Mouse (Mus musculus) gastrocnemius, postnatal 25 days (tissue): Measurements from ENCODE around the gene Slc36a2. TPM values are rescaled to one million over a fixed set of nuclear protein-coding genes. Genes with fewer than 3 reads are reported as not detected.

Experiments
- DNase-seq: peaks from one replicate; pipeline ENCODE4 v3.0.0; 2022
- total RNA-seq, 2 experiments: library from RNA; stranded (reverse); gene quantifications; 1 replicate in 1 of 2; 2 replicates in 1 of 2; pipeline ENCODE4 v1.2.3; 2021

The Slc36a2 gene
- total RNA-seq, 2 experiments from 2014 or later = 0.41 to 4.8 TPM

- DNase-seq = no peak
Measured at GRCm38 (mm10) chr11:55184246-55184645, 631 bp downstream of the Slc36a2 start.

DNA sequence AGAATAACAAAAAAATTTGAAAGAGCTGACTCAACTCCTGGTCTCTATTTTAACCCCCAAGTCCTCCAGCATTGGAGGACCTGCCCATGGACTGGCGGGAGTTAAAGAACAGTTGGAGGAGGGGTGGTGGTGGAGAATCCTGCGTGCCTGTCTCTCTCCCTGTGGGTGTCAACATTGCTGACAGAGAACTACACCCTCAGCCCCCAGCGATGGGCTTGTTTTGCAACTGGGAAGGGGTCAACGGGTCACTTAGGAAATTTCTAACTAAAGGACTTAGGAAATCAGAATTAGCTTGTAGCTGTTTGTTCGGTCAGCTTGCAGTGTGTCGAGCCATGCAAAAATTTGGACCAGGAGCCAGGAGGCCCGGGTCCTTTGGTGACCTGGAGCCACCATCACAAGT lies 1.8 kb downstream of the Slc36a2 start:
- no peak for DNase-seq

DNA sequence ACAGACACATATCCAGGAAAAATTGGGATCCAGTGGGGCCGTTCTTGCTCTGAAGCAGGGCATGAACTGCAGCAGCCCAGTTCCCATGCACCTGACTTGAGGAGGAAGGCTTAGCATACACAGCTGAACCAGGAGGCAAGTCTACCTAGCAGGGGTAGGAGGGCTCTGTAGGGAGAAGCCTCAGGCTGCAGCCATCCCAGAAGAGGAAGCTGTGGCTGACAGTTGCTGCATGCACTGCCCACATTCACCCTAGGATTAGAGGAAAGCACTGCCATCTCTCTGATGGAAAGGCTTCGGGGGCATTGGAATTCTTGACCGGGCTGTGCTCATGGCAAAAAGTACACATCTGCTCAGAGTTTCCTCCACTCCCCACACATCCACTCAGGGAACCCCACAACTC lies 5.0 kb downstream of the Slc36a2 start:
- DNase-seq = no peak

- no peak for DNase-seq
Measured at GRCm38 (mm10) chr11:55178830-55179229, 6.0 kb downstream of the Slc36a2 start.

DNA sequence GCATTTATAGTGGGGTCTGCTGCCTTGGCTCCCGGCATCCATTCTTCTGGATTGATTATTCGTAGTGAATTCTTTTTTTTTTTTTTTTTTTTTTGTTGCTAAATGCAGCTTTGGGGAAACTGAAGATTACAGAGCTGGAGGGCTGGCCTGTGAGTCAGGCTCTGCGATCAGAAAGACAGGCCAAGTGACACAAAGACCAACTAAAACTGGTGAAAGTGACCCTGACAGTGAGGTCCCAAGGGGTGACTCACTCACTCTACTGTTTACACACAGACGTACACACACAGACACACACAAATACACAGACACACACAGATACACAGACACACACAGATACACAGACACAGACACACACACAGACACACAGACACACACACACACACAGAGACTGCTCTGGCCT lies 14.4 kb downstream of the Slc36a2 start:
- no peak for DNase-seq

GRCm38 (mm10) chr11:55168914-55169313 lies 16.0 kb downstream of the Slc36a2 start:
- no peak for DNase-seq

- DNase-seq = no peak
Measured at GRCm38 (mm10) chr11:55168504-55168903, 16.4 kb downstream of the Slc36a2 start.

DNA sequence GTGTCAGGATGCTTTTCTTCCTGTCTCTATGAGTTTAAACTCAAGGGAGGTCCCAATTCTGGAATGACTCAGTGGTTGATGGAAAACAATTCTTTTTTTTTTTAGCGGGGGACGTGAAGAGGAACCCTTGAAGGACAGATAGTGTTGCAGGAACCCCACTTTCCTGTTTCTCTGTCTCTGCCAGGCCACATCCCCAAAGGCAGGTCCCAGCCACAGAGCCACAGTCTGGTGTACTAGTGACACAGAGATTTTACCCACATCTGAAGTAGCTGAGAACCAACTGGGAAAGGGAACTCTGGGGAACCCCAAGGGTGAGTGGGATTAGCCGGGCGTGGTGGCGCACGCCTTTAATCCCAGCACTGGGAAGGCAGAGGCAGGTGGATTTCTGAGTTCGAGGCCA lies 19.1 kb downstream of the Slc36a2 start:
- DNase-seq = no peak

GRCm38 (mm10) chr11:55164723-55165122 lies 20.2 kb downstream of the Slc36a2 start:
- no peak for DNase-seq

DNA sequence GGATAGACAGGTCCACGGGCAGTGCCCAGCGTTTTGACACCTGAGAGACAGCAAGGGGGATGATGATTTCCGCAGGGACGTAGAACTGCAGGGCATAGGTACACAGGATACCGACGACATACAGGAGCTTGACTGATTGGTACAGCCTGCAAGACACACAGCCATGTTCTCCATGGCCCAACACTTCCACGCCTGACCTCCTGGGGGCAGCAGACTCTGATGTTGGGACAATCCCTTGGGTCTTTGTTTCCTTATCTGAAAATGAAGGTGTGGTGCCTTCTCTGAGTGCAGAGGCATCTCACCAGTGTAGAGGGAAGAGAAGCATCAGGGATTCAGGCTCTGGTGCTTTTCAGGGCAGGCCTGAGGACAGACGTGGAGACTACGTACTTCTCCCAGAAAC lies 22.2 kb downstream of the Slc36a2 start:
- DNase-seq = no peak

GRCm38 (mm10) chr11:55158785-55159359 lies 26.0 kb downstream of the Slc36a2 start:
- peak; percentile 64 for DNase-seq

- no peak for DNase-seq
Measured at GRCm38 (mm10) chr11:55155070-55155421, 29.8 kb downstream of the Slc36a2 start.

DNA sequence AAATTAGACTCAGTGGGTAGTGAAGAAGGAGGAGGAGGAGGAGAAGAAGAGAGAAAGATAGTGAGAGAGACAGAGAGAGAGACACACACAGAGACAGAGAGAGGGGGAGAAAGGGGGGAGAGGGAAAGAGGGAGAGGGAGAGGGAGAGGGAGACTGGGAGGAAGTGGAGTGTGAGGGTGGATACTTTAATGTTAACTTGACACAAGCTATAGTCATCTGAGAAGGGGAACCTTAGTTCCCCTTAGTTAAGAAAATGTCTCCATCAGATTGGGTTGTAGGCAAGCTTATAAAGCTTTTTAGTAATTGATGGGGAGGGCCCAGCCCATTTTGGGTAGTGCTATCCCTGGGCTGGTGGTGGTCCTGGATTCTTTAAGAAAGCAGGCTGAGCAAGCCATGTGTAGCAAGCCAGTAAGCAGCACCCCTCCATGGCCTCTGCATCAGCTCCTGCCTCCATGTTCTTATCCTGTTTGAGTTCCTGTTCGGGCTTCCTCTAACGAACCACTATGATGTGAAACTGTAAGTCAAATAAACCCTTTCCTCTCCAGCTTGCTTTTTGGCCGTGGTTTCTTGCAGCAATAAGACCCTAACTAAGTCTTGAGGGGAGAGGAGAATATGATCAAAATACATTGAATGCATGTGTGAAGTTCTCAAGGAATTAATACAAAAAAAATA lies 30.3 kb downstream of the Slc36a2 start:
- no peak for DNase-seq

DNA sequence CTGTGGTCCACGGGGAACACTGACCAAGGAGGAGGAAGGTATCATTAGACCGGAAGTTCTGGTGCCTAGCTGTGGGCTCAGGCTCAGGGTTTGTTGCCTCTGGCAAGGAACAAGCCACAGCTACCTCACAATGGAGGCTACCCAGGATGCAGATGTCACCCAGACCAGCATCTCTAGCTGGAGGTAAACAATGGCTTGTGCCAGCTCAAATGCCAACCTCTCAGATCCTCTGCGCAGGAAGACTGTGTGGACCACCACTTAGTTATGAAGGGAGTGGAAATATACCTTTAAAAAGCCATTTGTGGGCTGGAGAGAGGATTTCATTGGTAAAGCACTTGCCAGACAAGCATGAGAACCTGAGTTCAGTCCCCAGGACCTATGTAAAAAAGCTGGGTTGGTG lies 33.3 kb downstream of the Slc36a2 start, which contains the start of gene Slc36a3:
Slc36a3 (minus strand) TSS at position 101 of the 400 bp plus-strand sequence.
- DNase-seq = no peak

GRCm38 (mm10) chr11:55148461-55148860 lies 36.4 kb downstream of the Slc36a2 start:
- no peak for DNase-seq

GRCm38 (mm10) chr11:55147423-55147822 lies 37.5 kb downstream of the Slc36a2 start:
- no peak for DNase-seq

- no peak for DNase-seq
Measured at GRCm38 (mm10) chr11:55146855-55147254, 38.0 kb downstream of the Slc36a2 start.

DNA sequence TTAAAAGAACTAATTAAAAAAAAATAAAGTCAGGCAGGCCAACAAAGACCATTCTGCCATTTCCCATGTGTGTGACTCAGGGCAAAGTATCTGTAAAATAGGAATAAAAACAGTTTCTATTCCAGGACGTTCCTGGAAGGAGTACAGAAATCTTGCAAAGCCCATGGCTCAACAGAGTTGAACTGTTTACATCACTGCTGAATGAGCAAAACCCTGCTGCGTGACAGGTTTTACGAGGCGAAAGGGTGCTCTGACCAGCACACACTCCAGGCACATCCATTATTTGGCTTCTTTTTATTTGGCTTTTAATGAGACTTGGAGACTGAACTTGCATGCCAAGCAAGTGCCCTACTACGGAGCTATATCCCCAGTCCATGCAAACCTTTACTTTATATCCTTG lies 40.9 kb downstream of the Slc36a2 start:
- no peak for DNase-seq

DNA sequence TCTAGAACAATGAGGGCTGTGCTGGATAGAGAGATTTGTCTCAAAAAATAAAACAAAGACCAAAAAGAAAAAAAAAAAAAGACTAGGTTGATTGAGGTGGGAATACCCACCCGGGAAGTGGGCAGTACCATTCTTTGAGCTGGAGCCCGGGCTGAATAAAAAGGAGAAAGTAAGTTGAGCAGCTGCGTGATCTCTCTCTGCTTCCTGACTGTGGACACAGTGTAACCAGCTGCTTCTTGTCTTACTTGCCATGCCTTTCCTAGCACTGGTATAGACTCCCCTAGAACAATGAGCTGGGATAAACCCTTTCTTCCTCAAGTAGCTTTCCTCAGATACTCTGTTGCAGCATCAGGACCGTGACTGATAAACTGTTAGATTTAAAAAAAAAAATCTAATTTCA lies 43.4 kb downstream of the Slc36a2 start:
- no peak for DNase-seq

DNA sequence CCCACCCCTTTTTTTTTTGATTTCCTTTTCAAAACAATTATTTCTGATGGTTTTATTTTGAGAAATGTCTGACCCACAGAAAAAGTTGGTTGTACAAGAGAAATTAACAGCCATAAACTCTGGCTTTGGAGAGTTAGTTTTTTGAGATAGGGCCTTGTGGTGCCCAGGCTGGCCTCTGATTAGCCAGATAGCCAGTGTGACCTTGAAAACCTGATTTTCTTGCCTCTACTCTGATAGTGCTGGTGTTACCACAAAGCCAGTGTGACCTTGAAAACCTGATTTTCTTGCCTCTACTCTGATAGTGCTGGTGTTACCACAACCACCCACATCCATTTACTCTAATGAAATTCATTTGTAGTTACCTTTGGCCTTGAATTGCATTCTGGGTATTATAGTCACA lies 47.2 kb downstream of the Slc36a2 start:
- DNase-seq = no peak

GRCm38 (mm10) chr11:55136770-55137547 lies 47.9 kb downstream of the Slc36a2 start:
- DNase-seq = no peak

- DNase-seq = no peak
Measured at GRCm38 (mm10) chr11:55134871-55135270, 50.0 kb downstream of the Slc36a2 start.

- DNase-seq = no peak
Measured at GRCm38 (mm10) chr11:55134407-55134806, 50.5 kb downstream of the Slc36a2 start.

DNA sequence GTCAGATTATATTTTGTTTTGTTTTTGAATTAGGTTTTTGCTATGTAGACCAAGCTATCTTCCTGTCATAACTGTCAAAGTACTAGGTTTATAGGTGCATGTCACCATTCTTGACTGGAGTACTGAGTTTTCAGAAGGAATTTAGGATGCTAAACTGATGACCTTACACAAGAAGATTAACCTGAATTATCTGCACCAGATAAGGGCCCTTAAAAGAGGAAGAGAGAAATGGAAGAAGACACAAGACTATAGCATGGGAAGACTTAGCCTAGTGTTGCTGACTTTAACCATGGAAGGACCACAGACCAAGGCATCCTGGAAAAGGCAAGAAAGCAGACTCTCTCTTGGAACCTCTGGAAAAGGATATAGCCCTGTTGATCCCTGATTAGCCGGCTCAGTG lies 51.7 kb downstream of the Slc36a2 start:
- DNase-seq = no peak
